Mouse (Mus musculus) small intestine, adult 2 months (tissue): ENCODE results near the gene Gm49354.

Source experiments
- CTCF ChIP-seq: fragments of 200-500 bp; IDR thresholded peaks from 2 replicates; pipeline ENCODE4 v1.5.1; 2012; ENCODE audit warnings: low read depth, mild to moderate bottlenecking, control low read depth, inconsistent platforms, low read length, moderate library complexity, mixed read lengths; ENCODE audit not compliant: insufficient replicate concordance, insufficient read length; ENCODE audit errors: extremely low read depth
- POLR2A ChIP-seq: fragments of 200-500 bp; IDR thresholded peaks from 2 replicates; pipeline ENCODE4 v1.6.1; 2012; ENCODE audit warnings: low read depth, mild to moderate bottlenecking, control low read depth, inconsistent platforms, low read length, moderate library complexity

GRCm38 (mm10) chr13:59771257-59771656 is 10.8 kb downstream of the Gm49354 start:
- no peak for TF ChIP-seq CTCF
- no peak for TF ChIP-seq POLR2A
